Mouse (Mus musculus) stomach, embryonic 14.5 days (tissue): ENCODE data around the gene Nfib. TPM values are rescaled to one million over a fixed set of nuclear protein-coding genes. Genes with fewer than 3 reads are reported as not detected.

Experiments
- ATAC-seq: fragments of 200-750 bp; cut with Nextera tagmentation; 2 replicates; pipeline ENCODE4 v1.8.0; 2017; ENCODE audit warnings: low read depth, moderate TSS enrichment; ENCODE audit not compliant: insufficient number of reproducible peaks, insufficient read depth, low FRiP score
- H3K27ac ChIP-seq: fragments of 300-500 bp; sonication (generic); 2 replicates; pipeline ENCODE4 v1.5.1; 2014; ENCODE audit warnings: mild to moderate bottlenecking, low read length, moderate library complexity, mixed read lengths
- H3K27me3 ChIP-seq: fragments of 300-500 bp; sonication (generic); 2 replicates; pipeline ENCODE4 v1.6.1; 2014; ENCODE audit warnings: low read length, control low read depth, mixed read lengths; ENCODE audit not compliant: control insufficient read depth, insufficient read depth
- H3K36me3 ChIP-seq: fragments of 300-500 bp; sonication (generic); 2 replicates; pipeline ENCODE4 v1.6.1; 2014; ENCODE audit warnings: mild to moderate bottlenecking, control low read depth, low read length, moderate library complexity, mixed read lengths; ENCODE audit not compliant: control insufficient read depth, insufficient read depth
- H3K4me1 ChIP-seq: fragments of 300-500 bp; sonication (generic); 2 replicates; pipeline ENCODE4 v1.6.1; 2014; ENCODE audit warnings: low read length, control low read depth, mixed read lengths; ENCODE audit not compliant: control insufficient read depth, insufficient read depth
- H3K4me2 ChIP-seq: fragments of 300-500 bp; sonication (generic); replicated peaks from 2 replicates; pipeline ENCODE4 v1.6.1; 2014; ENCODE audit warnings: low read depth, low read length, control low read depth
- H3K4me3 ChIP-seq: fragments of 300-500 bp; sonication (generic); 2 replicates; pipeline ENCODE4 v1.5.1; 2014; ENCODE audit warnings: low read depth, low read length, control low read depth
- H3K9ac ChIP-seq: fragments of 300-500 bp; sonication (generic); replicated peaks from 2 replicates; pipeline ENCODE4 v1.6.1; 2014; ENCODE audit warnings: low read depth, mild to moderate bottlenecking, control low read depth, low read length, moderate library complexity, mixed read lengths
- H3K9me3 ChIP-seq: fragments of 300-500 bp; sonication (generic); 2 replicates; pipeline ENCODE4 v1.6.1; 2016; ENCODE audit warnings: low read depth, low read length, control low read depth; ENCODE audit not compliant: control insufficient read depth
- WGBS: fragments of 180-500 bp; shearing (Covaris S2); extraction: QIAGEN DNeasy Blood & Tissue Kit; methylation state at CpG from one replicate; pipeline ENCODE4 v1.1.7; 2014; 5-methylcytosine and 5-hydroxymethylcytosine counted together
- polyA plus RNA-seq: library from polyadenylated mRNA; unstranded; fragments of >200 nt; fragmentation: Nextera tagmentation; extraction: Ambion mirVana; gene quantifications from 2 replicates; pipeline ENCODE4 v1.2.1, GENCODE M21; 2014

Gene Nfib
- polyA plus RNA-seq, 1 experiment from 2014 or later = 94.5 TPM

- no peak overlapping the region for H3K27ac ChIP-seq
- peaks cover 13% of the 10 kb centered on the region for H3K4me1 ChIP-seq
- 87% methylated on average over 1 of the region's 1 CpGs for WGBS
- H3K9me3 ChIP-seq = peaks cover 4% of the 10 kb centered on the region; the same call in 1 of the 2 replicates
- no peaks in the 10 kb centered on the region for H3K27me3 ChIP-seq
- H3K4me3 ChIP-seq = no peak overlapping the region
- no peak for ATAC-seq
- H3K36me3 ChIP-seq = no peaks in the 10 kb centered on the region
- no peak overlapping the region for H3K9ac ChIP-seq
- H3K4me2 ChIP-seq = no peak overlapping the region
Observed at GRCm38 (mm10) chr4:82600636-82601035, 104.9 kb downstream of the Nfib start.

GRCm38 (mm10) chr4:82598436-82598835 is 107.1 kb downstream of the Nfib start:
- Histone ChIP-seq H3K27me3 (no peaks in the 10 kb centered on the region), H3K4me2 (no peak overlapping the region), H3K4me1 (peaks cover 7% of the 10 kb centered on the region; the same call in 1 of the 2 replicates), H3K9ac (no peak overlapping the region), H3K4me3 (no peak overlapping the region), H3K36me3 (no peaks in the 10 kb centered on the region), H3K27ac (no peak overlapping the region), H3K9me3 (peaks cover 4% of the 10 kb centered on the region; the same call in 1 of the 2 replicates)
- ATAC-seq = peak; percentile 67; the same call in 1 of the 2 replicates
- WGBS = 28% methylated on average over 4 of the region's 4 CpGs

- Histone ChIP-seq H3K9me3 (no peaks in the 10 kb centered on the region), H3K4me1 (peaks cover 7% of the 10 kb centered on the region; the same call in 1 of the 2 replicates), H3K4me2 (no peak overlapping the region), H3K36me3 (no peaks in the 10 kb centered on the region), H3K27me3 (no peaks in the 10 kb centered on the region), H3K9ac (no peak overlapping the region), H3K27ac (no peak overlapping the region), H3K4me3 (no peak overlapping the region)
- 71% methylated on average over 10 of the region's 10 CpGs for WGBS
- no peak for ATAC-seq
Observed at GRCm38 (mm10) chr4:82593681-82594666, 111.6 kb downstream of the Nfib start.

- H3K4me1 ChIP-seq = no peaks in the 10 kb centered on the region
- ATAC-seq = no peak
- no peaks in the 10 kb centered on the region for H3K27me3 ChIP-seq
- no peak overlapping the region for H3K4me3 ChIP-seq
- 51% methylated on average over 7 of the region's 7 CpGs for WGBS
- no peak overlapping the region for H3K4me2 ChIP-seq
- H3K36me3 ChIP-seq = no peaks in the 10 kb centered on the region
- H3K9me3 ChIP-seq = no peaks in the 10 kb centered on the region
- H3K27ac ChIP-seq = no peak overlapping the region
- H3K9ac ChIP-seq = no peak overlapping the region
Observed at GRCm38 (mm10) chr4:82592086-82593030, 113.2 kb downstream of the Nfib start.

GRCm38 (mm10) chr4:82589345-82589890 is 116.1 kb downstream of the Nfib start:
- ATAC-seq = peak; percentile 69
- 16% methylated on average over 4 of the region's 4 CpGs for WGBS
- no peaks in the 10 kb centered on the region for H3K4me1 ChIP-seq
- H3K4me2 ChIP-seq = no peak overlapping the region
- no peak overlapping the region for H3K27ac ChIP-seq
- no peak overlapping the region for H3K4me3 ChIP-seq
- H3K36me3 ChIP-seq = no peaks in the 10 kb centered on the region
- no peaks in the 10 kb centered on the region for H3K9me3 ChIP-seq
- H3K27me3 ChIP-seq = no peaks in the 10 kb centered on the region
- H3K9ac ChIP-seq = no peak overlapping the region

GRCm38 (mm10) chr4:82588718-82589117 is 116.8 kb downstream of the Nfib start:
- ATAC-seq = no peak
- H3K9me3 ChIP-seq = no peaks in the 10 kb centered on the region
- H3K27ac ChIP-seq = no peak overlapping the region
- H3K27me3 ChIP-seq = no peaks in the 10 kb centered on the region
- no peak overlapping the region for H3K4me2 ChIP-seq
- no peak overlapping the region for H3K4me3 ChIP-seq
- H3K36me3 ChIP-seq = no peaks in the 10 kb centered on the region
- no peak overlapping the region for H3K9ac ChIP-seq
- H3K4me1 ChIP-seq = no peaks in the 10 kb centered on the region
- WGBS = 66% methylated on average over 5 of the region's 5 CpGs

- H3K4me3 ChIP-seq = no peak overlapping the region
- no peak overlapping the region for H3K9ac ChIP-seq
- H3K27ac ChIP-seq = no peak overlapping the region
- no peak for ATAC-seq
- no peaks in the 10 kb centered on the region for H3K4me1 ChIP-seq
- no peaks in the 10 kb centered on the region for H3K36me3 ChIP-seq
- WGBS = 77% methylated on average over 16 of the region's 16 CpGs
- no peaks in the 10 kb centered on the region for H3K27me3 ChIP-seq
- H3K9me3 ChIP-seq = no peaks in the 10 kb centered on the region
- no peak overlapping the region for H3K4me2 ChIP-seq
Observed at GRCm38 (mm10) chr4:82587146-82587870, 118.2 kb downstream of the Nfib start.
